Mouse (Mus musculus): ENCODE measurements around the gene Dus4l. TPM values are rescaled to one million over a fixed set of nuclear protein-coding genes. Genes with fewer than 3 reads are reported as not detected.
"Not testable (repeated sequence)": the region's sequence is repeated elsewhere in the genome, so short reads cannot be mapped to it uniquely, and the experiment has no call there.

Gene Dus4l
- polyA plus RNA-seq, 1 experiment from 2014 or later: 10.5 TPM

- H3K4me2 ChIP-seq (replicated peaks): peak overlapping the region; percentile 72
- H3K9me3 ChIP-seq: no peaks in the 10 kb centered on the region
- WGBS: 90% methylated on average over 3 of the region's 3 CpGs
- no peak overlapping the region for H3K4me3 ChIP-seq
- 0 out of 2 replicates have a peak overlapping the region, but pooled peaks have one; percentile 70 for H3K27ac ChIP-seq
- H3K27me3 ChIP-seq: no peaks in the 10 kb centered on the region
- H3K4me1 ChIP-seq: peaks cover 8% of the 10 kb centered on the region
- ATAC-seq (ENCODE audit: insufficient number of reproducible peaks, insufficient read depth, low FRiP score, low TSS enrichment): 0 out of 2 replicates have a peak, but pooled peaks have one; percentile 23
- 0 out of 2 replicates have a peak overlapping the region, but pooled peaks have one; percentile 75 for H3K9ac ChIP-seq
- H3K36me3 ChIP-seq: peaks cover 3% of the 10 kb centered on the region; the same call in 1 of the 2 replicates
Measured at GRCm38 (mm10) chr12:31635240-31635607, 19.4 kb downstream of the Dus4l start.

GRCm38 (mm10) chr12:31634343-31635239 lies 20.0 kb downstream of the Dus4l start, which contains the start of gene Bcap29:
Bcap29 (minus strand) TSS chr12:31634658.
- peak; percentile 85 for ATAC-seq (ENCODE audit: insufficient number of reproducible peaks, insufficient read depth, low FRiP score, low TSS enrichment)
- peak within 1 kb of the TSS; percentile 75 for H3K9ac ChIP-seq
- H3K4me2 ChIP-seq (replicated peaks): peak within 1 kb of the TSS; percentile 72
- no peaks in the 10 kb centered on the region for H3K9me3 ChIP-seq
- peak within 1 kb of the TSS; percentile 53 for H3K4me3 ChIP-seq
- H3K27me3 ChIP-seq: no peaks in the 10 kb centered on the region
- peaks cover 8% of the 10 kb centered on the region for H3K4me1 ChIP-seq
- no peaks in the 10 kb centered on the region for H3K36me3 ChIP-seq
- WGBS: 2% methylated on average over 62 of the region's 73 CpGs
- H3K27ac ChIP-seq: peak within 1 kb of the TSS; percentile 70

GRCm38 (mm10) chr12:31633970-31634342 lies 20.7 kb downstream of the Dus4l start:
- no peaks in the 10 kb centered on the region for H3K27me3 ChIP-seq
- H3K4me1 ChIP-seq: peaks cover 8% of the 10 kb centered on the region
- no peaks in the 10 kb centered on the region for H3K36me3 ChIP-seq
- H3K9me3 ChIP-seq: no peaks in the 10 kb centered on the region
- no peak for ATAC-seq (ENCODE audit: insufficient number of reproducible peaks, insufficient read depth, low FRiP score, low TSS enrichment)
- peak overlapping the region; percentile 53 for H3K4me3 ChIP-seq
- peak overlapping the region; percentile 72 for H3K4me2 ChIP-seq (replicated peaks)
- 10% methylated on average over 13 of the region's 13 CpGs for WGBS
- peak overlapping the region; percentile 70; the same call in 1 of the 2 replicates for H3K27ac ChIP-seq
- peak overlapping the region; percentile 75 for H3K9ac ChIP-seq

- not testable (repeated sequence) for H3K9ac ChIP-seq; H3K27me3 ChIP-seq; ATAC-seq (ENCODE audit: insufficient number of reproducible peaks, insufficient read depth, low FRiP score, low TSS enrichment); H3K27ac ChIP-seq; H3K36me3 ChIP-seq; H3K4me3 ChIP-seq; H3K9me3 ChIP-seq; H3K4me2 ChIP-seq (replicated peaks); H3K4me1 ChIP-seq
- WGBS: 88% methylated on average over 9 of the region's 9 CpGs
Measured at GRCm38 (mm10) chr12:31628396-31628795, 26.2 kb downstream of the Dus4l start.

- 0 out of 2 replicates have a peak, but pooled peaks cover 7% of the 10 kb centered on the region for H3K36me3 ChIP-seq
Measured at GRCm38 (mm10) chr12:31625016-31625415, 29.6 kb downstream of the Dus4l start.

GRCm38 (mm10) chr12:31620106-31620505 lies 34.5 kb downstream of the Dus4l start:
- ATAC-seq (ENCODE audit: insufficient number of reproducible peaks, insufficient read depth, low FRiP score, low TSS enrichment): no peak
- WGBS: 82% methylated on average over 8 of the region's 8 CpGs

More at GRCm38 (mm10) chr12:31625016-31625415, 29.6 kb downstream of the Dus4l start:
- WGBS: 95% methylated on average over 1 of the region's 1 CpGs
- no peak overlapping the region for H3K4me2 ChIP-seq (replicated peaks)
- H3K4me3 ChIP-seq: no peak overlapping the region
- no peaks in the 10 kb centered on the region for H3K4me1 ChIP-seq
- no peaks in the 10 kb centered on the region for H3K9me3 ChIP-seq
- H3K27me3 ChIP-seq: no peaks in the 10 kb centered on the region
- no peak for ATAC-seq (ENCODE audit: insufficient number of reproducible peaks, insufficient read depth, low FRiP score, low TSS enrichment)
- H3K9ac ChIP-seq: no peak overlapping the region
- no peak overlapping the region for H3K27ac ChIP-seq

GRCm38 (mm10) chr12:31613353-31613752 lies 41.3 kb downstream of the Dus4l start:
- H3K27ac ChIP-seq: no peak overlapping the region
- H3K9ac ChIP-seq: no peak overlapping the region
- H3K9me3 ChIP-seq: no peaks in the 10 kb centered on the region
- H3K4me2 ChIP-seq (replicated peaks): no peak overlapping the region
- H3K4me3 ChIP-seq: no peak overlapping the region
- H3K36me3 ChIP-seq: 0 out of 2 replicates have a peak, but pooled peaks cover 6% of the 10 kb centered on the region
- H3K4me1 ChIP-seq: no peaks in the 10 kb centered on the region
- no peaks in the 10 kb centered on the region for H3K27me3 ChIP-seq
- ATAC-seq (ENCODE audit: insufficient number of reproducible peaks, insufficient read depth, low FRiP score, low TSS enrichment): no peak
- 60% methylated on average over 4 of the region's 4 CpGs for WGBS

More at GRCm38 (mm10) chr12:31620106-31620505, 34.5 kb downstream of the Dus4l start:
- Histone ChIP-seq H3K4me1 (no peaks in the 10 kb centered on the region), H3K27me3 (no peaks in the 10 kb centered on the region), H3K4me2 (replicated peaks) (no peak overlapping the region), H3K27ac (no peak overlapping the region), H3K4me3 (no peak overlapping the region), H3K9me3 (no peaks in the 10 kb centered on the region), H3K36me3 (0 out of 2 replicates have a peak, but pooled peaks cover 9% of the 10 kb centered on the region), H3K9ac (no peak overlapping the region)

- no peaks in the 10 kb centered on the region for H3K27me3 ChIP-seq
- no peak overlapping the region for H3K4me2 ChIP-seq (replicated peaks)
- no peak for ATAC-seq (ENCODE audit: insufficient number of reproducible peaks, insufficient read depth, low FRiP score, low TSS enrichment)
- H3K4me3 ChIP-seq: no peak overlapping the region
- H3K9me3 ChIP-seq: no peaks in the 10 kb centered on the region
- no peak overlapping the region for H3K27ac ChIP-seq
- H3K36me3 ChIP-seq: no peaks in the 10 kb centered on the region
- H3K9ac ChIP-seq: no peak overlapping the region
- no peaks in the 10 kb centered on the region for H3K4me1 ChIP-seq
- WGBS: 24% methylated on average over 3 of the region's 3 CpGs
Measured at GRCm38 (mm10) chr12:31608138-31608537, 46.5 kb downstream of the Dus4l start.

GRCm38 (mm10) chr12:31604894-31605293 lies 49.7 kb downstream of the Dus4l start:
- Histone ChIP-seq H3K4me1 (no peaks in the 10 kb centered on the region), H3K9ac (no peak overlapping the region), H3K36me3 (peaks cover 1% of the 10 kb centered on the region; the same call in 1 of the 2 replicates), H3K4me2 (replicated peaks) (no peak overlapping the region), H3K9me3 (no peaks in the 10 kb centered on the region), H3K4me3 (no peak overlapping the region), H3K27ac (no peak overlapping the region), H3K27me3 (no peaks in the 10 kb centered on the region)
- ATAC-seq (ENCODE audit: insufficient number of reproducible peaks, insufficient read depth, low FRiP score, low TSS enrichment): no peak
- WGBS: 43% methylated on average over 3 of the region's 3 CpGs

GRCm38 (mm10) chr12:31603586-31603985 lies 51.0 kb downstream of the Dus4l start:
- no peak for ATAC-seq (ENCODE audit: insufficient number of reproducible peaks, insufficient read depth, low FRiP score, low TSS enrichment)
- Histone ChIP-seq H3K27ac (no peak overlapping the region), H3K4me3 (no peak overlapping the region), H3K9me3 (no peaks in the 10 kb centered on the region), H3K27me3 (no peaks in the 10 kb centered on the region), H3K36me3 (peaks cover 5% of the 10 kb centered on the region; the same call in 1 of the 2 replicates), H3K9ac (no peak overlapping the region), H3K4me2 (replicated peaks) (no peak overlapping the region), H3K4me1 (no peaks in the 10 kb centered on the region)
- WGBS: 78% methylated on average over 6 of the region's 6 CpGs

- Histone ChIP-seq H3K9me3 (no peaks in the 10 kb centered on the region), H3K4me3 (no peak overlapping the region), H3K4me2 (replicated peaks) (no peak overlapping the region), H3K27me3 (no peaks in the 10 kb centered on the region), H3K4me1 (0 out of 2 replicates have a peak, but pooled peaks cover 3% of the 10 kb centered on the region), H3K27ac (no peak overlapping the region), H3K36me3 (no peaks in the 10 kb centered on the region), H3K9ac (no peak overlapping the region)
- WGBS: 73% methylated on average over 3 of the region's 3 CpGs
- ATAC-seq (ENCODE audit: insufficient number of reproducible peaks, insufficient read depth, low FRiP score, low TSS enrichment): no peak
Measured at GRCm38 (mm10) chr12:31594296-31594695, 60.3 kb downstream of the Dus4l start.

- no peak overlapping the region for H3K4me2 ChIP-seq (replicated peaks)
- H3K4me1 ChIP-seq: 0 out of 2 replicates have a peak, but pooled peaks cover 3% of the 10 kb centered on the region
- H3K27ac ChIP-seq: no peak overlapping the region
- WGBS: 26% methylated on average over 3 of the region's 3 CpGs
- no peaks in the 10 kb centered on the region for H3K27me3 ChIP-seq
- no peaks in the 10 kb centered on the region for H3K9me3 ChIP-seq
- ATAC-seq (ENCODE audit: insufficient number of reproducible peaks, insufficient read depth, low FRiP score, low TSS enrichment): no peak
- H3K4me3 ChIP-seq: no peak overlapping the region
- H3K9ac ChIP-seq: no peak overlapping the region
- H3K36me3 ChIP-seq: no peaks in the 10 kb centered on the region
Measured at GRCm38 (mm10) chr12:31592011-31592410, 62.6 kb downstream of the Dus4l start.
